Mouse (Mus musculus) liver, postnatal 0 days (tissue): ENCODE data around the gene Dhx34.

ENCODE experiments used
- CTCF ChIP-seq: sonication (generic); IDR thresholded peaks from 2 replicates; pipeline ENCODE4 v1.5.1; 2016; ENCODE audit warnings: antibody characterized with exemption, low read depth
- EP300 ChIP-seq: IDR thresholded peaks from 2 replicates; pipeline ENCODE4 v1.6.1; 2016; ENCODE audit warnings: antibody characterized with exemption, low read depth, mild to moderate bottlenecking

- peak; percentile 93 for TF ChIP-seq CTCF
- no peak for TF ChIP-seq EP300
Observed at GRCm38 (mm10) chr7:16263015-16263787, 41.4 kb upstream of the Dhx34 start.
